ENCODE assay signal across 8 mouse cellular contexts in the genomic region with DNA sequence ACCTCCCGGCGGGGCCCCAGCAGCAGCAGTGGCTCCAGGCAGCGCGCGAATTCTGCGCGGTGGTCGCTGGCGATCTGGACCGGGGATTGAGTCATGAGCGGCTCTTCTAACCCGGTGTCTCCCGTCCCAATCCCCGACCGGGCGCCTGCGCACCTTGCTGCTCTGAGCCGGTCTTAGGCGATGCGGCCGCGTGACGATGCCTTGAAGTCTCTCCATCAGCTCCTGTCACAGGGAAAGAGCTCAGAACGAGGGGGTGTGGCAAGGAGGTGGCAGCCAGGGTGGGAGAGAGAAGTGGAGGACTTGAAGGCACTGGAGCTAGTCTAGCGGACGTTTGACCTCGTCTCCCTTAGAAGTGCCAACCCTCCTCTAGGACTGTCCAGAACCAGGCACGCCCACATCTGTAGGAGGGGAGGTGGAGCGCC. TPM values are rescaled to one million over a fixed set of nuclear protein-coding genes. Genes with fewer than 3 reads are reported as not detected.
DNase-seq lines count a peak whose midpoint lies in the region; ATAC-seq and TF ChIP-seq lines count a peak whose summit lies in the region.

No protein-coding gene starts in this region.

- H3K4me2 ChIP-seq in liver, embryonic 11.5 days = peak overlapping the region; percentile 65
- peak overlapping the region; percentile 54 for H3K4me2 ChIP-seq in hindbrain, embryonic 12.5 days (replicated peaks)

- H3K27me3 ChIP-seq in liver, embryonic 11.5 days (replicated peaks; ENCODE audit: control insufficient read depth, insufficient read depth, low read length) = peaks cover 79% of the 10 kb centered on the region
- H3K27me3 ChIP-seq in hindbrain, embryonic 12.5 days = peaks cover 97% of the 10 kb centered on the region

- no peak for DNase-seq in liver, embryonic 11.5 days (ENCODE audit: low spot score)
- no peak for DNase-seq in liver
- DNase-seq in spleen, postnatal 36 days (ENCODE audit: low spot score in 2 of 2) = no peak
- DNase-seq in layer of hippocampus, postnatal 36 days = no peak

- H3K36me3 ChIP-seq in liver, embryonic 11.5 days (ENCODE audit: control insufficient read depth, insufficient read depth, low read length) = no peaks in the 10 kb centered on the region; the same call in 1 of the 2 replicates
- peaks cover 9% of the 10 kb centered on the region for H3K36me3 ChIP-seq in hindbrain, embryonic 12.5 days

- H3K9ac ChIP-seq in liver, embryonic 11.5 days (ENCODE audit: low read depth, low read length) = no peak overlapping the region
- H3K9ac ChIP-seq in hindbrain, embryonic 12.5 days = peak overlapping the region; percentile 44; the same call in 1 of the 2 replicates

- no peak overlapping the region for H3K27ac ChIP-seq in liver, embryonic 11.5 days (ENCODE audit: low read depth, low read length)
- no peak overlapping the region for H3K27ac ChIP-seq in cortical plate, adult 2 months (ENCODE audit: insufficient read depth, low read length)
- no peak overlapping the region for H3K27ac ChIP-seq in hindbrain, embryonic 12.5 days

- WGBS in liver, embryonic 11.5 days = under 1% methylated on average over 29 of the region's 29 CpGs
- WGBS in hindbrain, embryonic 12.5 days = under 1% methylated on average over 29 of the region's 29 CpGs

- no peaks in the 10 kb centered on the region for H3K9me3 ChIP-seq in liver, embryonic 11.5 days (ENCODE audit: control insufficient read depth, low read length)
- no peaks in the 10 kb centered on the region for H3K9me3 ChIP-seq in hindbrain, embryonic 12.5 days (replicated peaks)

- no peak for TF ChIP-seq POLR2A in cortical plate, adult 2 months (IDR thresholded peaks at IDR 0.05; ENCODE audit: extremely low read depth, insufficient read depth, low read length)

- no peak for ATAC-seq in liver, embryonic 11.5 days (replicated peaks; ENCODE audit: low FRiP score)
- ATAC-seq in hindbrain, embryonic 12.5 days (ENCODE audit: low FRiP score) = 0 out of 2 replicates have a peak, but pooled peaks have one; percentile 29
- ATAC-seq in megakaryocyte progenitor cell, adult 5-6 weeks (replicated peaks; ENCODE audit: poor library complexity) = peak; percentile 32
- no peak for ATAC-seq in cerebellum, adult (ENCODE audit: insufficient number of reproducible peaks, low FRiP score, low TSS enrichment)

- H3K4me3 ChIP-seq in liver, embryonic 11.5 days (ENCODE audit: low read depth, low read length) = peak overlapping the region; percentile 44
- H3K4me3 ChIP-seq in cortical plate, adult 2 months (ENCODE audit: insufficient read depth, low read length) = peak overlapping the region; percentile 19
- H3K4me3 ChIP-seq in hindbrain, embryonic 12.5 days = peak overlapping the region; percentile 33

- TF ChIP-seq CTCF in cortical plate, adult 2 months (IDR thresholded peaks at IDR 0.05; ENCODE audit: extremely low read depth, insufficient read depth, low read length) = no peak

- peaks cover 27% of the 10 kb centered on the region for H3K4me1 ChIP-seq in liver, embryonic 11.5 days (replicated peaks; ENCODE audit: control insufficient read depth, insufficient read depth, low read length)
- H3K4me1 ChIP-seq in cortical plate, adult 2 months (ENCODE audit: control insufficient read depth, insufficient read depth, low read length) = no peaks in the 10 kb centered on the region
- peaks cover 28% of the 10 kb centered on the region for H3K4me1 ChIP-seq in hindbrain, embryonic 12.5 days

RNA-seq across cellular contexts. Expression of a gene that starts 5.6 kb away (rescaled TPM):
- 0.53 and 0.97 TPM in 2 replicates for polyA plus RNA-seq in liver, embryonic 11.5 days (2014; fragmentation: Nextera tagmentation; extraction: Ambion mirVana)
- 22.2 and 25.0 TPM in 2 replicates for polyA plus RNA-seq in cortical plate, adult 2 months (2012; rRNA removed)
- polyA plus RNA-seq in hindbrain, embryonic 12.5 days (2016; fragmentation: Nextera tagmentation; extraction: Ambion mirVana) = 2.5 and 3.8 TPM in 2 replicates
- 0.12 TPM in 1 of 2 replicates, not detected in the other for total RNA-seq in megakaryocyte progenitor cell, adult 5-6 weeks (2015)
- not detected in 2 replicates for total RNA-seq in megakaryocyte progenitor cell, adult 5-6 weeks (2017)
- 1 to 10 TPM; 4.7 to 6.1 TPM for total RNA-seq in layer of hippocampus, postnatal 36 days (2021)

RNA-seq across cellular contexts. Expression of a gene that starts 12.3 kb away (rescaled TPM):
- 546 and 596 TPM in 2 replicates for polyA plus RNA-seq in liver, embryonic 11.5 days (2014; fragmentation: Nextera tagmentation; extraction: Ambion mirVana)
- 201 and 216 TPM in 2 replicates for polyA plus RNA-seq in cortical plate, adult 2 months (2012; rRNA removed)
- 257 and 282 TPM in 2 replicates for polyA plus RNA-seq in hindbrain, embryonic 12.5 days (2016; fragmentation: Nextera tagmentation; extraction: Ambion mirVana)
- total RNA-seq in megakaryocyte progenitor cell, adult 5-6 weeks (2015) = 1,636 and 1,708 TPM in 2 replicates
- total RNA-seq in megakaryocyte progenitor cell, adult 5-6 weeks (2017) = 3,182 and 3,570 TPM in 2 replicates
- total RNA-seq in layer of hippocampus, postnatal 36 days (2021) = 100 to 1,000 TPM; 203 TPM

RNA-seq across cellular contexts. Expression of a gene that starts 16.2 kb away (rescaled TPM):
- 20.6 and 21.1 TPM in 2 replicates for polyA plus RNA-seq in liver, embryonic 11.5 days (2014; fragmentation: Nextera tagmentation; extraction: Ambion mirVana)
- 32.9 and 35.2 TPM in 2 replicates for polyA plus RNA-seq in cortical plate, adult 2 months (2012; rRNA removed)
- polyA plus RNA-seq in hindbrain, embryonic 12.5 days (2016; fragmentation: Nextera tagmentation; extraction: Ambion mirVana) = 25.3 and 25.6 TPM in 2 replicates
- total RNA-seq in megakaryocyte progenitor cell, adult 5-6 weeks (2015) = 7.9 and 12.1 TPM in 2 replicates
- total RNA-seq in megakaryocyte progenitor cell, adult 5-6 weeks (2017) = 11.5 and 14.8 TPM in 2 replicates
- 10 to 100 TPM; 43.9 to 44.7 TPM for total RNA-seq in layer of hippocampus, postnatal 36 days (2021)

RNA-seq across cellular contexts. Expression of a gene that starts 21.8 kb away (rescaled TPM):
- polyA plus RNA-seq in liver, embryonic 11.5 days (2014; fragmentation: Nextera tagmentation; extraction: Ambion mirVana) = not detected in 2 replicates
- polyA plus RNA-seq in cortical plate, adult 2 months (2012; rRNA removed) = 1.1 and 1.2 TPM in 2 replicates
- 1.2 and 2.1 TPM in 2 replicates for polyA plus RNA-seq in hindbrain, embryonic 12.5 days (2016; fragmentation: Nextera tagmentation; extraction: Ambion mirVana)
- not detected in 2 replicates for total RNA-seq in megakaryocyte progenitor cell, adult 5-6 weeks (2015)
- not detected in 2 replicates for total RNA-seq in megakaryocyte progenitor cell, adult 5-6 weeks (2017)
- total RNA-seq in layer of hippocampus, postnatal 36 days (2021) = not detected

RNA-seq across cellular contexts. Expression of a gene that starts 25.2 kb away (rescaled TPM):
- 0.32 and 0.42 TPM in 2 replicates for polyA plus RNA-seq in liver, embryonic 11.5 days (2014; fragmentation: Nextera tagmentation; extraction: Ambion mirVana)
- 67.5 and 75.5 TPM in 2 replicates for polyA plus RNA-seq in cortical plate, adult 2 months (2012; rRNA removed)
- 4.1 and 4.8 TPM in 2 replicates for polyA plus RNA-seq in hindbrain, embryonic 12.5 days (2016; fragmentation: Nextera tagmentation; extraction: Ambion mirVana)
- total RNA-seq in megakaryocyte progenitor cell, adult 5-6 weeks (2015) = not detected in 2 replicates
- 0.07 and 0.08 TPM in 2 replicates for total RNA-seq in megakaryocyte progenitor cell, adult 5-6 weeks (2017)
- 100 to 1,000 TPM; 124 to 130 TPM for total RNA-seq in layer of hippocampus, postnatal 36 days (2021)

Comparison
In these comparisons a context has a peak if more than half of its experiments do, and no peak if none do; other contexts are left out.
1. ATAC-seq: peak in hindbrain, embryonic 12.5 days (single experiment) and megakaryocyte progenitor cell, adult 5-6 weeks (single experiment); none in liver, embryonic 11.5 days (single experiment) and cerebellum, adult (single experiment).
2. Peak in every context shown above with its lines, with median percentiles within 50 percentile points of each other: H3K4me3 ChIP-seq.